Mouse (Mus musculus): ENCODE measurements around the gene Zfp113. TPM values are rescaled to one million over a fixed set of nuclear protein-coding genes. Genes with fewer than 3 reads are reported as not detected.
"Not testable (repeated sequence)": the region's sequence is repeated elsewhere in the genome, so short reads cannot be mapped to it uniquely, and the experiment has no call there.

The Zfp113 gene
- polyA plus RNA-seq, 1 experiment, result 5.8 TPM

DNA sequence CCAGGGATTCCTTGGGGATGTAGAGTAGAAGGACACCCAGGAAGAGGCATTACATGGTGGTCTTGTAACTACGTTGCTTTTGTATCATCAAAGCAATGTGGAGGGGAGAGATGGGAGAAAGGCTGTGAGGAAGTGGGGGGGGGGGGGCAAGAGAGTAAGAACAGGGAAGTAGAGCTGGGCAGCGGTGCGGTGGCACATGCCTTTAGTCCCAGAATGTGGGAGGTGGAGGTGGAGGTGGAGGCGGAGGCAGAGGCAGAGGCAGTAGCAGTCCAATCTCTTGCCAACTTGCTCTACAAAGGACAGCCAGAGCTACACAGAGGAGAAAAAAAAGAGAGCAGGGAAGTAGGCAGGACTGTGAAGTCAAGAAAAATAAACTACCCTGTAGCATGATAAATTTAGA is 17.0 kb downstream of the Zfp113 start:
- TF ChIP-seq POLR2A (IDR thresholded peaks at IDR 0.05; ENCODE audit: borderline replicate concordance, low read depth, low read length) (no peak), CTCF (IDR thresholded peaks at IDR 0.05; ENCODE audit: low read depth, low read length) (no peak)
- H3K4me3 ChIP-seq (ENCODE audit: insufficient read depth, low read length), result no peak overlapping the region
- H3K27ac ChIP-seq (ENCODE audit: insufficient read depth, low read depth, low read length), result no peak overlapping the region
- peaks cover 5% of the 10 kb centered on the region for H3K4me1 ChIP-seq (ENCODE audit: control insufficient read depth, insufficient read depth, low read length)

DNA sequence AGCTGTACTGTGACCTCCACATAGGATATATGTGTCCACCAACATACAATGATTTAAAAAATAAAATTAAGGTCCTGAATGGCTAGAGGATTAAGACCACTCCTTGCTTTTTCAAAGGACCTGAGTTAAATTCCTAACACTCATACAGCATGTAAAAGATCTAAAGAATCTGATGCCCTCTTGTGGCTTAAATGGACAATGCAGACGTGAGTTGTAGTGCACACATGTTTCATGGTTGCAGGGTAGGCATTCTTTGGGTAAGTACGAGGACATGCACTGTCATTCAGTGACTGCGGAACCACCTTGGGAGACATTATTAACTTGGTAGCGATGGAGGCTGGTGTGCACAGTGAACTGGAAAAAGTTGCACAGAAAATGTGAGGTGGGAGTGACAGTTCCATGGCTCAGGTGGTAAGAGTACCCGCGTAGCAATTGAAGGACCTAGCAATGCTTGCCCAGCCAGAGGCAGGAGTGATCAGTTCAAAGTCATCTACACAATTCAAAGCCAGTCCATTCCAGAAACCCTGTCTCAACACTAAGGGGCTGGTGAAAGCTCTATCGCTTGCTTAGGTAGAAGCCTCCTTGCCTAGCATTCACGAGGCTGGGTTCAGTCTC is 17.5 kb downstream of the Zfp113 start:
- Histone ChIP-seq H3K4me3 (ENCODE audit: insufficient read depth, low read length) (no peak overlapping the region), H3K27ac (ENCODE audit: insufficient read depth, low read depth, low read length) (no peak overlapping the region), H3K4me1 (ENCODE audit: control insufficient read depth, insufficient read depth, low read length) (peaks cover 5% of the 10 kb centered on the region)
- TF ChIP-seq POLR2A (IDR thresholded peaks at IDR 0.05; ENCODE audit: borderline replicate concordance, low read depth, low read length), result no peak
- TF ChIP-seq CTCF (IDR thresholded peaks at IDR 0.05; ENCODE audit: low read depth, low read length), result peak; percentile 9; the same call in 1 of the 2 replicates

DNA sequence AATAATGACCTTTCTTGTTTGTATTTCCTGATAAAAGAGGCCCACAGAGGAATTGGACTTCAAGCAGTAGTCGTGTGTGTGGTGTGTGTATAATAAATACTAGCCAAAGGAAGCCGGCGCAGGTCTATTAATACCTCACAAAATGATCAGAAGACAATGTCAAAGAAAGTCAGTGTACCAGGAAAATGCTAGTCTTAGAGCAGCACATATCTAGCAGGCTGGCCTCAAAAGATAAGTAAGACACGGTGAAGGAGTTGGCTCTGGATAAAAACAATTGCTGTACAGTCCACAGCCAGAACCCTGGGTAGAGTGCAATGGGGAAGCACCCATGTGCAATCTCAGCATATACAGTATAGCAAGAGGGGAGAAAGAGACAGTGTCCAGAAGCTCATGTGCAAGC is 18.3 kb downstream of the Zfp113 start:
- peaks cover 5% of the 10 kb centered on the region for H3K4me1 ChIP-seq (ENCODE audit: control insufficient read depth, insufficient read depth, low read length)
- H3K27ac ChIP-seq (ENCODE audit: insufficient read depth, low read depth, low read length), result no peak overlapping the region
- no peak overlapping the region for H3K4me3 ChIP-seq (ENCODE audit: insufficient read depth, low read length)
- TF ChIP-seq POLR2A (IDR thresholded peaks at IDR 0.05; ENCODE audit: borderline replicate concordance, low read depth, low read length), result no peak
- TF ChIP-seq CTCF (IDR thresholded peaks at IDR 0.05; ENCODE audit: low read depth, low read length), result no peak

DNA sequence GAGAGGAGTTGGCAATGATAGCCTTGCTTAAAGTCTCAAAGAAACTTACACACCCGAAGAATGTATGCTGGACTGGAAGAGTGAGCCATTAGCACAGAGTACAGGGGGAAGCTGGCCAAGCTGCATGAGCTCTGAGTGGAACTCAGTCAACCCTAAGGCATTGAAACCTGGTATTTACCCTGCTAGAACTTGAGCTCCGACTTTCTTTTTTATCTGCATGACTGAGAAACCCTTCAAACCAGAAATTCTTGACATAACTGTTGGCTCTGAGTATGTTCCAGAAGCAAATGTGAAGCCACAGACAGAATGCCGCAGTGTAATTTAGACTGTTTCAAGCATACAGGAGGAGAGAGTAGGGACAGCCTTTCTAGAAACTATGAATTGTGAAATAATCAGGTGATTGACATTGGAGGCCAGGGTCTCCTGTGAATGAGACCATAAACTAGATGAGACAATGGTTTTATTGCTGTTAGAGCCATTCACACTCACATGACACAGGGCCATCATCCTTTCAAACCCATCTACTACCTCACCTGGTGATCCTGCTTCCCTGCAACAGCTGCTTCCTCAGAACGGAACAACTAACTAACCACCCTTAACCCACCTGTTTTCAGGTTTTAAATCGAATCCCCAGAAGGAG is 23.0 kb downstream of the Zfp113 start:
- TF ChIP-seq CTCF (IDR thresholded peaks at IDR 0.05; ENCODE audit: low read depth, low read length), result no peak
- TF ChIP-seq POLR2A (IDR thresholded peaks at IDR 0.05; ENCODE audit: borderline replicate concordance, low read depth, low read length), result no peak
- no peak overlapping the region for H3K27ac ChIP-seq (ENCODE audit: insufficient read depth, low read depth, low read length)
- H3K4me1 ChIP-seq (ENCODE audit: control insufficient read depth, insufficient read depth, low read length), result no peaks in the 10 kb centered on the region

DNA sequence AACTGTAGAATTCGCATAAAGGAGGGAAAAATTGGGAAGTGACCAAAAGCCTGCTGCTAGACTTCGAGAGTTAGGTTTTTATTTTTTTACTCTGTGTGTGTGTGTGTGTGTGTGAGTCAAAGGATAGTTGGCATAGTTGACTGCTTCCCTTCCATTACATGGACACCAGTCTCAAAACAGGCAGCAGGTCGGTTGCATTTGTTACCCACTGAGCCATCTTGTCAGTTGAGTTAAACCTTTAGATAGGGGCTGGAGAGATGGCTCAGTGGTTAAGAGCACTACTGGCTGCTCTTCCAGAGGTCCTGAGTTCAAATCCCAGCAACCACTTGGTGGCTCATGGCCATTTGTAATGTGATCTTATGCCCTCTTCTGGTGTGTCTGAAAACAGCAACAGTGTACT is 37.5 kb downstream of the Zfp113 start:
- peak overlapping the region; percentile 79 for H3K4me3 ChIP-seq (ENCODE audit: insufficient read depth, low read length)
- H3K4me1 ChIP-seq (ENCODE audit: control insufficient read depth, insufficient read depth, low read length), result peaks cover 6% of the 10 kb centered on the region
- TF ChIP-seq POLR2A (IDR thresholded peaks at IDR 0.05; ENCODE audit: borderline replicate concordance, low read depth, low read length) (no peak), CTCF (IDR thresholded peaks at IDR 0.05; ENCODE audit: low read depth, low read length) (no peak)
- H3K27ac ChIP-seq (ENCODE audit: insufficient read depth, low read depth, low read length), result no peak overlapping the region

More for the DNA sequence above, 23.0 kb downstream of the Zfp113 start:
- no peak overlapping the region for H3K4me3 ChIP-seq (ENCODE audit: insufficient read depth, low read length)

DNA sequence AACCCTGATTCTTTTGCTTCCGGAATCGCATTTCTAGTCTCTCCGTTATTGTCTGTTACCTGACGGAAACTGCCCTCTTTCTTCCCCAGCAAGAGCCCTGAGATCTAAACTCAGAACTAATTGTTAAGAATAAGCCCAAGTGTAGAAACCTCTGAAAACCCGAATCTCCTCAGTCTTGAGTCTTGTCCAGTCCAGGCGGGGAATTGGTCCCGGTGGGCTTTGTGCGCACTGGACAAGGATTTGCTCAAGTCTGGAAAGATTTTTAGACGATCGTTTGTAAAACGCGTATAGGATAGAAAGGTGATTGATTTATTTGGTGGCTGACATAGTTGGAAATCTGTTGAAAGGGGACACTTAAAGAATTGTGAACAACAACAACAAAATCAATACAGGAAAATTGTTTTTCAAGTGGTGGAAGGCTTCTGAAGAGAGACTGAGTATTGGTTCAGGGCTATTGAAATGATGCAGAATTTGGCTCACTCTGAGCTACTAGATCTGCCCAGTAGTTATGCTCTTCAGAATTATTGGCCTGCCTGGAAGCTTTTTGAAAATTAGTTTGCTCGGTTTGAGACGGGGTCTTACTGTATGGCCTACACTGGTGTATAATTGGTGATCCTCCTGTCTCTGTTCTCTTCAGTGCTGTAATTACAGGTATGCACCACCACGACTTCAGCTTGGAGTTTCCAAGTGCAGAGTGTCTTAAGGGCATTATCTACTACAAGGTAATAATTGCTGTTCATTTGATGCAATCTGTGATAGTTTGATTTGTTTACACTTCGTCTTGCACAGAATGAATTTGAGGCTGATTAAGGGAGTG is 38.1 kb downstream of the Zfp113 start:
- TF ChIP-seq CTCF (IDR thresholded peaks at IDR 0.05; ENCODE audit: low read depth, low read length), result no peak
- TF ChIP-seq POLR2A (IDR thresholded peaks at IDR 0.05; ENCODE audit: borderline replicate concordance, low read depth, low read length), result no peak
- peak overlapping the region; percentile 77 for H3K27ac ChIP-seq (ENCODE audit: insufficient read depth, low read depth, low read length)
- H3K4me3 ChIP-seq (ENCODE audit: insufficient read depth, low read length), result peak overlapping the region; percentile 79
- peaks cover 6% of the 10 kb centered on the region for H3K4me1 ChIP-seq (ENCODE audit: control insufficient read depth, insufficient read depth, low read length)

DNA sequence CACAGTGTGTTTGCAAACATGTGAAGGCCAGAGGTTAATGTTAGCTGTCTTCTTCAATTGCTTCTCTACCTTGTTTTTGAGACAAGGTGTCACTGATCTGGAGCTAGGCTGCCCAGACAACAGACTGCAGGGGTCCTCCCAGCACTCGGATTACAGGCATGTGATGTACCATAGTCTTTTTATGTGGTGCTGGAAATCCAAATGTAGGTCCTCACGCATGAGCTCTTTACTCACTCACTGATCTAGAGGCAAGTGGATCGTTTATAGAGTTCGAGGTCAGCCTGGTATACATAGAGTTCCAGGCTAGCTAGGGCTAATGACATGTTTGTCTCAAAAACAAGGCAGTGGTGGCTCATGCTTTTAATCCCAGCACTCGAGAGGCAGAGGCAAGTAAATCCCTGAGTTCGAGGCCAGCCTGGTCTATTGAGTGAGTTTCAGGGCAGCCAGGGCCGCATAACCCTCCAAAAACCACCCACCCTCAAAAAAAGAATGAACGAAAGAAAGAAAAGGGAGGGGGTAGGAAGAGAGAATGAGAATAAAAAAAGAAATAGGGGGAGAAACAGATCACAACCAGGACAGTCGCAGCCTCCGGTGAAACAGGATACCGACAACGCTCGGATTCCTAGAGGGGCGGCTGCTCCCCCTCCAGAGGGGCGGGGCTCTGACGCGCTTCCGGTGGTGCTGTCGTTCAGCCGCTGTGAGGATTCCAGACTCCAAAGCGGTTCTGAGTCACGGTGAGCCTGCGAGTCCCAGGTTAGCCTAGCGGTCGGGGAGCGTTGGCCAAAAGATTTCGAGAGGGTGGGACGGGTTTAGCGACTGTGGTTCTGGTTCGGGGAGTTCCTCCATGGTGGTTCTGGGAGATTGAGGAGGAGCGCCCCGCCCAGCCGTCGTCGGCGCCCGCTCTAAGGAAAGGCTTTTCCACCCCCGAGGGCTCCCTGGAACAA is 39.0 kb downstream of the Zfp113 start, which contains the start of gene Zscan21:
TSS of gene Zscan21 (plus strand) at position 649 of the 944 bp plus-strand sequence.
- Histone ChIP-seq H3K27ac (ENCODE audit: insufficient read depth, low read depth, low read length) (peak within 1 kb of the TSS; percentile 77), H3K4me3 (ENCODE audit: insufficient read depth, low read length) (peak within 1 kb of the TSS; percentile 79), H3K4me1 (ENCODE audit: control insufficient read depth, insufficient read depth, low read length) (peaks cover 6% of the 10 kb centered on the region)
- TF ChIP-seq CTCF (IDR thresholded peaks at IDR 0.05; ENCODE audit: low read depth, low read length), result no peak
- 0 out of 2 replicates have a peak, but pooled peaks have one; percentile 57 for TF ChIP-seq POLR2A (IDR thresholded peaks at IDR 0.05; ENCODE audit: borderline replicate concordance, low read depth, low read length)

DNA sequence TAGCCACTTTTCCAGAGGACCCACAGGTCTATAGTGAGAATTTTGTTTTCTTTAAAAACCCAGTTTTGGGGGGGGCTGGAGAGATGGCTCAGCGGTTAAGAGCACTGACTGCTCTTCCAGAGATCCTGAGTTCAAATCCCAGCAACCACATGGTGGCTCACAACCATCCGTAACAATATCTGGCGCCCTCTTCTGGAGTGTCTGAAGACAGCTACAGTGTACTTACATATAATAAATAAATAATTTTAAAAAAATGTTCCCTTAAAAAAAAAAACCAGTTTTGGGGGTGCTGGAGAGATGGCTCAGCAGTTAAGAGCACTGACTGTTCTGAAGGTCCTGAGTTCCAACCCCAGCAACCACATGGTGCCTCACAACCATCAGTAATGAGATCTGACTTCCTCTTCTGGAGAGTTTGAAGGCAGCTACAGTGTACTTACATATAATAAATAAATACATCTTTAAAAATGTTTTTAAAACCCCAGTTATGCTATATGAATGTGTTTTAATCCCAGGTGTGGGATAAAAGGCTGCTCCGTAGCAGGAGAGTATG is 45.6 kb downstream of the Zfp113 start:
- not testable (repeated sequence) for H3K27ac ChIP-seq (ENCODE audit: insufficient read depth, low read depth, low read length); H3K4me3 ChIP-seq (ENCODE audit: insufficient read depth, low read length); H3K4me1 ChIP-seq (ENCODE audit: control insufficient read depth, insufficient read depth, low read length)
- 0 out of 2 replicates have a peak, but pooled peaks have one; percentile 15 for TF ChIP-seq CTCF (IDR thresholded peaks at IDR 0.05; ENCODE audit: low read depth, low read length)

DNA sequence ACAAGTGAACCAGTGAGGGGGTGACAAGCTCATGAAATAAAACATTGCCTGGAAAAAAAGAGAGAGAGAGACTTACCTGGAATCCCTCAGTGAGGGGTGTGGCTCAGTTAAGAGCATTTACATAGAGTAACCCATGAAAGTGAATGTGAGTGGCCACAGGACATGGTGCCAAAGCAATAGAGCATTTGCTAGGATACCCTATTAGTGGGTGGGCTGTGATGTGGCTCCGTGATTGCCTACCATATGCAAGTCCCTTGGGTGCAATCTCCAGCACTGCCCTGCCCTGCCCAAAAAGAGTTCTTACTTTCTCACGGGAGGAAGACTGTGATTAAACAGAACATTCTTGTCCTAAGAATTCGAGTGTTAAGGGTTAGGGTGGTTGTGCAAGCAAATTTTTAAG is 48.4 kb downstream of the Zfp113 start:
- Histone ChIP-seq H3K27ac (ENCODE audit: insufficient read depth, low read depth, low read length) (no peak overlapping the region), H3K4me1 (ENCODE audit: control insufficient read depth, insufficient read depth, low read length) (no peaks in the 10 kb centered on the region), H3K4me3 (ENCODE audit: insufficient read depth, low read length) (no peak overlapping the region)
- TF ChIP-seq CTCF (IDR thresholded peaks at IDR 0.05; ENCODE audit: low read depth, low read length), result no peak
- TF ChIP-seq POLR2A (IDR thresholded peaks at IDR 0.05; ENCODE audit: borderline replicate concordance, low read depth, low read length), result no peak
